Mouse (Mus musculus): Measurements from ENCODE around the gene Gm42372.

Gm42372 gene

GRCm38 (mm10) chr7:17007300-17007699, 24.4 kb downstream of the Gm42372 start:
- no peak for DNase-seq (ENCODE audit: low read depth)

- no peak for DNase-seq (ENCODE audit: low read depth)
Observed at GRCm38 (mm10) chr7:17009326-17010009, 26.6 kb downstream of the Gm42372 start.

GRCm38 (mm10) chr7:17010010-17010347, 27.1 kb downstream of the Gm42372 start:
- DNase-seq (ENCODE audit: low read depth) = no peak

DNA sequence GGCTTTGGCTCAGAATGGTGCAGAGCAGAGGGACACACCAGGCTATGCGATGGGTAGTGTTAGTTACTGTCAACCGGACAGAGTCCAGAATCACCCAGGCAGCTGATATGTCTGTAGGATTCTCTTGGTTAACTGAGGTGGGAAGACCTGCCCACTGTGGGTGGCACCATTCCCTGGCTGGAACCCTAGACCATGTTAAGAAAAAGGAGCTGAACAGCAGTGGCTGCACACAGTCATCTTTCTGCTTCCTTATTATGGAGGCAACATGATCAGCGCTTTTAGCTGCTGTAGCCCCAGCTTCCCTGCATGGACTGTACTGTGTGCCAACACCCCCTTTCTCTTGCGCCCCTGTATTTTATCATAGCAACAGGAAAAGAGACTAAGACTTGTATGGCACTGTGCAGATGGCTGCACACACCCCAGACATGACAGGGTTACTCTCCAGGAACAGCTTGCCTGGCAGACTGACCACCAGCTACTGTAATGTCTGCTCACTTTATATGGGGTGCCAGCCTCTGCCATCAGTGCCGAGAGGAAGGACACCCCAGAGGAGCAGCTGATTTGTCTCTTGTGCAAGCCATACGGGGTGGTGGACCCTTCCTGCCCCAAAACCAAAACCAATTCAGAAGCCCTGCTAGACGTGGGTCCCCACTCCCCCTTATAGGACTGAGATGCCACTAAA, 29.2 kb downstream of the Gm42372 start:
- no peak for DNase-seq (ENCODE audit: low read depth)

GRCm38 (mm10) chr7:17015381-17015780, 32.5 kb downstream of the Gm42372 start:
- no peak for DNase-seq (ENCODE audit: low read depth)

GRCm38 (mm10) chr7:17017036-17017435, 34.1 kb downstream of the Gm42372 start:
- no peak for DNase-seq (ENCODE audit: low read depth)

GRCm38 (mm10) chr7:17017921-17018320, 35.0 kb downstream of the Gm42372 start:
- no peak for DNase-seq (ENCODE audit: low read depth)

DNA sequence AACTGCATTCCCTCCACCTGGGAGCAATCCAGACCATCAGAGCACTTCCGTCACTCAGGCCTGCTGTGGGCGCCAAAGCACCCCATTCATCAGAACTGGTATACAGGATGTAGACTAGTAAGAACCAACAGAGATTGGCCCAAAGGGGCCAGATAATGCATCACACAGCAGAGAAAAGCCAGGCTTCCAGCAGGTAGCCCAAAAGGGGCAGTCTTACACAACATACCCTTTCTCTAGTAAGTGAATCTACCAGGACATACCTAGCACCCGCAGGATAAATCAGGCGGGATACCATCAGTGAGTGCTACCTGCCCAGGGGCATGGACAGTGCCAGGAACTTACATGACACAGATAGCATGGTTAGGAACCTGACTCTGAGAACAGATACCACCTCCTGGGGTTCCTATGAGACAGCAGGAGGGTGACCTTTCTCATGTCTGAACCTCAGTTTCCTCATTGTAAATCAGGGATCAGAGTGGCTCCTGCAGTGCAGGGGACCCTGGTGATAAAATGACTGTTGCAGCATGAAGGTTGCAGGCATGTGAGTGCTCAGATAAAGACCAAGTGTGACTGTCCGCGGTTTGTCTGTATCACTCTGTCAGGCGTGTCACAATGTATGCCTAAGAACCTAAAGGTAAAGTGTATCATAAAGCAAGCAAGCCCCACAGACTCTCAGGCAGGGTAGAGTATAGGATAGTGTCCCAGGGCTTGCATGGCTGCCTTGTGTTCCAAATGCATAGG, 36.7 kb downstream of the Gm42372 start:
- no peak for DNase-seq (ENCODE audit: low read depth)

DNA sequence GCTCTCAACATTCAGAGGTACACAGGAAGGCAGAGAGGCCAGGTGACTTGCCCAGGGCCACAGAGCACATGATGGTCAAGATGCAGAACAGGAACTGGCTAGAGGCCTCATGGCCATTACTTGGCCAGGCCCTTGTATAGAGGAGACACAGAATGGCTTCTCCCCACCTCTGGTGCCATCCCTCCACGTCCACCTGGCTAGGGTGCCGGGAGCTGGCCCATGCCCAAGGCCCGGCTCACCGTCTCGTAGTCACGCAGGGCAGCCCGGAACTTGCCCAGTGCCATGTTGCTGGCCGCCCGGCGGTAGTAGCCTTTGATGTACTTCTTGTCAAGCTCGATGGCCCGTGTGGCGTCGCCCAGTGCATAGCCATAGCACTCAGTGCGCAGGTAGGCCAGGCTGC, 39.3 kb downstream of the Gm42372 start:
- DNase-seq (ENCODE audit: low read depth) = no peak

DNA sequence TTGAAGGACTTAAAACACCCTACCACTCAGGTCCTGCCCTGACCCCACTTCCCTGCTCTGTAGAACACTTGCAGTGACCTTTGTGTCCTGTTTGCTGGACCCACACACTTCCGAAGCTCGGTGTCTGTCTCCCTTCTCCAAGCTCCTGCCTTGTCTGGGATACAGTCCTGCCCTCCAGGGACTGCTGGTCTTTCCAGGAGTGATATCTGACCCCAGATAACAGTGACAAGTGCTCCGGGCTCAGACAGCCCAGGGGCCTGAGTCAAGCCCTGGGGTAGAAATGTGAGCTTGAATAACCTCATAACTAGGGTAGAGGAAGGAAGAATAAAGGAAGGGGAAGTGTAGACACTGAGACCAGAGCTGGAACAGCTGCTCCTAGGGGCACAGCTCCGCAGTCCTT, 40.8 kb downstream of the Gm42372 start:
- DNase-seq (ENCODE audit: low read depth) = no peak

DNA sequence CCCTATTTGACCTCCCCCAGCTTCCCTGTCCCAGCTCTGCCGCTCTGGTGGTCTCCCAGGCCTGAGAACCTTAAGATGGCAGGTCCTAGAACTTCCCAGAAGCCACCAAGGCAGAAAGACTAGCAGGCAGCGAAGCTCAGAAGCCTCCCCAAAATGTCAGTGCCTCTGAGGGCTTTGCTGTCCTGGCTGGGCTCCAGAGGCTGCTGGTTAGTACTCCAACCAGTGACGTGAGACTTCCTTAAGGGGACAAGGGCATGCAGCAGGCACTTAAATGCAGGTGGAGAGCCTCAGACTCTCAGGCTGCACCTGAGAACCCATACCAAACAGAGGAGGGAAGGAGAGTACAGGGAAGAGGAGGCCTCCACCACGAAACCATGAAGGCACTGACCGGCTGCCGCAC, 41.3 kb downstream of the Gm42372 start:
- DNase-seq (ENCODE audit: low read depth) = no peak

GRCm38 (mm10) chr7:17024814-17025504, 42.1 kb downstream of the Gm42372 start:
- no peak for DNase-seq (ENCODE audit: low read depth)

GRCm38 (mm10) chr7:17025505-17025894, 42.6 kb downstream of the Gm42372 start:
- DNase-seq (ENCODE audit: low read depth) = no peak

- no peak for DNase-seq (ENCODE audit: low read depth)
Observed at GRCm38 (mm10) chr7:17025896-17026622, 43.2 kb downstream of the Gm42372 start.

GRCm38 (mm10) chr7:17026710-17027587, 44.1 kb downstream of the Gm42372 start:
- peak; percentile 71 for DNase-seq (ENCODE audit: low read depth)

- peak; percentile 67 for DNase-seq (ENCODE audit: low read depth)
Observed at GRCm38 (mm10) chr7:17027588-17028343, 44.9 kb downstream of the Gm42372 start, which contains the start of gene Ppp5c. Gene Ppp5c, minus strand, starts transcription at chr7:17027924.

GRCm38 (mm10) chr7:17028923-17029322, 46.0 kb downstream of the Gm42372 start:
- DNase-seq (ENCODE audit: low read depth) = no peak

- no peak for DNase-seq (ENCODE audit: low read depth)
Observed at GRCm38 (mm10) chr7:17030239-17030638, 47.4 kb downstream of the Gm42372 start.
